Mouse (Mus musculus) adrenal gland, postnatal 36 days (tissue): Measurements from ENCODE around the gene Hcn2. TPM values are rescaled to one million over a fixed set of nuclear protein-coding genes. Genes with fewer than 3 reads are reported as not detected.
"Not testable (repeated sequence)": the region's sequence is repeated elsewhere in the genome, so short reads cannot be mapped to it uniquely, and the experiment has no call there.

Experiments
- DNase-seq, 2 experiments: peaks; one replicate each; pipeline ENCODE4 v3.0.0; 2021; ENCODE audit warnings: mixed read lengths in 1 of 2
- total RNA-seq, 2 experiments: library from RNA; stranded (reverse); gene quantifications; 2 replicates each; pipeline ENCODE4 v1.2.3; 2021

The Hcn2 gene
- total RNA-seq, 2 experiments from 2014 or later: 4.3 to 6.0 TPM

GRCm38 (mm10) chr10:79686691-79687090, 29.7 kb upstream of the Hcn2 start:
- no peak for DNase-seq

GRCm38 (mm10) chr10:79687513-79687912, 28.9 kb upstream of the Hcn2 start:
- DNase-seq: no peak

- DNase-seq: no peak
Observed at GRCm38 (mm10) chr10:79688720-79689119, 27.7 kb upstream of the Hcn2 start, which contains the start of gene Gzmm. Gzmm (plus strand) TSS chr10:79689020.

- no peak for DNase-seq
Observed at GRCm38 (mm10) chr10:79689178-79689577, 27.3 kb upstream of the Hcn2 start.

- no peak for DNase-seq
Observed at GRCm38 (mm10) chr10:79691986-79692548, 24.4 kb upstream of the Hcn2 start.

GRCm38 (mm10) chr10:79693580-79694378, 22.7 kb upstream of the Hcn2 start:
- no peak for DNase-seq

- no peak for DNase-seq
Observed at GRCm38 (mm10) chr10:79694379-79694655, 22.1 kb upstream of the Hcn2 start.

GRCm38 (mm10) chr10:79695231-79696128, 21.0 kb upstream of the Hcn2 start:
- peak; percentile 82 to 91 for DNase-seq

GRCm38 (mm10) chr10:79696129-79696651, 20.2 kb upstream of the Hcn2 start:
- DNase-seq: no peak

- no peak for DNase-seq
Observed at GRCm38 (mm10) chr10:79697916-79698315, 18.5 kb upstream of the Hcn2 start.

GRCm38 (mm10) chr10:79698459-79698858, 18.0 kb upstream of the Hcn2 start:
- no peak for DNase-seq

GRCm38 (mm10) chr10:79700676-79701075, 15.8 kb upstream of the Hcn2 start:
- no peak for DNase-seq

- peak in 1 of 2 experiments; percentile 48 for DNase-seq
Observed at GRCm38 (mm10) chr10:79701443-79702129, 14.8 kb upstream of the Hcn2 start.

GRCm38 (mm10) chr10:79702970-79703369, 13.5 kb upstream of the Hcn2 start:
- not testable (repeated sequence) for DNase-seq

- no peak for DNase-seq
Observed at GRCm38 (mm10) chr10:79703541-79703940, 12.9 kb upstream of the Hcn2 start.

- peak; percentile 99 for DNase-seq
Observed at GRCm38 (mm10) chr10:79704065-79704969, 12.1 kb upstream of the Hcn2 start, which contains the start of gene Bsg. Bsg (plus strand) TSS chr10:79704491.

- DNase-seq: no peak
Observed at GRCm38 (mm10) chr10:79704970-79705360, 11.5 kb upstream of the Hcn2 start.

- no peak for DNase-seq
Observed at GRCm38 (mm10) chr10:79705951-79706350, 10.5 kb upstream of the Hcn2 start.

- DNase-seq: no peak
Observed at GRCm38 (mm10) chr10:79706406-79707094, 9.9 kb upstream of the Hcn2 start.

GRCm38 (mm10) chr10:79707162-79707561, 9.3 kb upstream of the Hcn2 start:
- no peak for DNase-seq
